9 mouse cellular contexts compared by ENCODE assay signal in genomic region chr15:31676771-31677191, GRCm38 (mm10).
DNase-seq lines count a peak whose midpoint lies in the region.
"Had no signal": no experiment of that assay in that cellular context is flagged by ENCODE, and none has a peak within 500 bp of the region (broad histone marks: within the 10 kb centered on the region; RNA-seq: fewer than 3 reads in every experiment).

No protein-coding gene starts in this region.

- intact Hi-C loops in left cerebral cortex, postnatal 14 days (cut with DNase I), result no loop called here

- peak; percentile 21 for DNase-seq in adrenal gland, postnatal 10 days
- DNase-seq in adrenal gland, adult 8-10 months, result no peak
- peak; percentile 22 to 27 for DNase-seq in left cerebral cortex, postnatal 14 days (ENCODE audit: low spot score in 2 of 2)
- no peak for DNase-seq in left cerebral cortex, adult 18-20 months (ENCODE audit: low spot score in 2 of 2)
- peak; percentile 52 to 75 for DNase-seq in heart, adult 9 months (ENCODE audit: low spot score in 2 of 2)
- peak; percentile 30 for DNase-seq in ovary, postnatal 14 days (ENCODE audit: low spot score)
- DNase-seq in cerebellum, postnatal 4 days (ENCODE audit: low spot score in 2 of 2), result no peak
- DNase-seq in spleen, adult 18-20 months, result no peak
- DNase-seq: retina, postnatal 1 day had no signal

Comparison
In these comparisons a context has a peak if more than half of its experiments do, and no peak if none do; other contexts are left out.
1. DNase-seq: peak in adrenal gland, postnatal 10 days (single experiment), left cerebral cortex, postnatal 14 days (2 of 2), heart, adult 9 months (2 of 2) and ovary, postnatal 14 days (single experiment); none in adrenal gland, adult 8-10 months (single experiment), left cerebral cortex, adult 18-20 months (0 of 2), cerebellum, postnatal 4 days (0 of 2) and spleen, adult 18-20 months (0 of 2).